Mouse (Mus musculus) liver, embryonic 15.5 days (tissue): ENCODE measurements at regions not wholly inside any gene's neighbourhood (a gene's known extent, or its start where the extent isn't known, plus 50 kb on each side); places are given as distances from the start of the nearest gene placed in this dataset.

Experiments used
- ATAC-seq: fragments of 200-750 bp; cut with Nextera tagmentation; 2 replicates; pipeline ENCODE4 v1.8.0; 2017; ENCODE audit warnings: moderate number of reproducible peaks, mild to moderate bottlenecking, moderate library complexity; ENCODE audit not compliant: insufficient read depth
- H3K27ac ChIP-seq: fragments of 300-500 bp; sonication (generic); replicated peaks from 2 replicates; pipeline ENCODE4 v1.5.1; 2015; ENCODE audit warnings: mild to moderate bottlenecking, inconsistent platforms
- H3K27me3 ChIP-seq: fragments of 300-500 bp; sonication (generic); 2 replicates; pipeline ENCODE4 v1.6.1; 2015; ENCODE audit warnings: mild to moderate bottlenecking, inconsistent platforms
- H3K36me3 ChIP-seq: fragments of 300-500 bp; sonication (generic); replicated peaks from 2 replicates; pipeline ENCODE4 v1.6.1; 2015; ENCODE audit warnings: moderate library complexity, mild to moderate bottlenecking, inconsistent platforms
- H3K4me1 ChIP-seq: fragments of 300-500 bp; sonication (generic); replicated peaks from 2 replicates; pipeline ENCODE4 v1.6.1; 2015; ENCODE audit warnings: inconsistent platforms
- H3K4me2 ChIP-seq: fragments of 300-500 bp; sonication (generic); 2 replicates; pipeline ENCODE4 v1.6.1; 2015; ENCODE audit warnings: moderate library complexity, mild to moderate bottlenecking, inconsistent platforms
- H3K4me3 ChIP-seq: fragments of 300-500 bp; sonication (generic); replicated peaks from 2 replicates; pipeline ENCODE4 v1.5.1; 2015; ENCODE audit warnings: mild to moderate bottlenecking, inconsistent platforms
- H3K9ac ChIP-seq: fragments of 300-500 bp; sonication (generic); 2 replicates; pipeline ENCODE4 v1.6.1; 2015; ENCODE audit warnings: moderate library complexity, mild to moderate bottlenecking, inconsistent platforms
- H3K9me3 ChIP-seq: fragments of 300-500 bp; sonication (generic); replicated peaks from 2 replicates; pipeline ENCODE4 v1.6.1; 2016; ENCODE audit warnings: inconsistent platforms
- WGBS: fragments of 180-500 bp; shearing (Covaris S2); methylation state at CpG from one replicate; pipeline ENCODE4 v1.1.7; 2015; ENCODE audit warnings: mixed read lengths; ENCODE audit not compliant: insufficient replicate concordance; 5-methylcytosine and 5-hydroxymethylcytosine counted together

DNA sequence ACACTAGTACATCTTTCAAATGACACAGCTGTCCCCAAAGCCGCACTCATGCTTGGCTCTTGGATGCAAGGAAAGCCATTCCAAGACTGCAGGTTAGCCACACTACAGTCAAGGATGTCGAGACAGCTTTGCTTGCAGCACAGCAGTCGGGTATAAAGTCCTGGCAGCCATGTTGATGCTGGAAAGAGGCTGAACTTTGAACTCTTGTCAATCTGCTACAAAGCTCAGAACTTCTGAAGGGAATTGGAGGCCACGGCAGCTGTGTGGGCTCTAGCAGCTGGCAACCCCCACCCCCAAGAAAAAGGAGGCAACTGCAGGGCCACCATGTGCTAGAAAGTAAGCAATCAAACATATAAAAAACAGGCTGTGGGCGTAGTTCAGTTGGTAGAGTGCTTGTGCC, 90.0 kb upstream of the Zcchc2 start:
- Histone ChIP-seq H3K27ac (no peak overlapping the region), H3K9ac (no peak overlapping the region), H3K4me1 (0 out of 2 replicates have a peak, but pooled peaks cover 3% of the 10 kb centered on the region), H3K36me3 (no peaks in the 10 kb centered on the region), H3K9me3 (no peaks in the 10 kb centered on the region), H3K4me2 (no peak overlapping the region), H3K4me3 (no peak overlapping the region), H3K27me3 (no peaks in the 10 kb centered on the region)
- WGBS: 52% methylated on average over 5 of the region's 5 CpGs
- no peak for ATAC-seq

- H3K4me1 ChIP-seq: 0 out of 2 replicates have a peak, but pooled peaks cover 3% of the 10 kb centered on the region
- H3K9ac ChIP-seq: no peak overlapping the region
- no peaks in the 10 kb centered on the region for H3K27me3 ChIP-seq
- no peak overlapping the region for H3K27ac ChIP-seq
- H3K4me2 ChIP-seq: no peak overlapping the region
- H3K36me3 ChIP-seq: no peaks in the 10 kb centered on the region
- H3K4me3 ChIP-seq: no peak overlapping the region
- no peak for ATAC-seq
- H3K9me3 ChIP-seq: no peaks in the 10 kb centered on the region
- 56% methylated on average over 7 of the region's 7 CpGs for WGBS
These were observed 89.3 kb upstream of the Zcchc2 start for GRCm38 (mm10) chr1:105900920-105901319.

- H3K9me3 ChIP-seq: no peaks in the 10 kb centered on the region
- 57% methylated on average over 8 of the region's 8 CpGs for WGBS
- H3K4me3 ChIP-seq: no peak overlapping the region
- H3K27me3 ChIP-seq: no peaks in the 10 kb centered on the region
- no peak overlapping the region for H3K9ac ChIP-seq
- 0 out of 2 replicates have a peak, but pooled peaks cover 5% of the 10 kb centered on the region for H3K4me1 ChIP-seq
- H3K27ac ChIP-seq: no peak overlapping the region
- no peaks in the 10 kb centered on the region for H3K36me3 ChIP-seq
- no peak overlapping the region for H3K4me2 ChIP-seq
- no peak for ATAC-seq
These were observed 86.7 kb upstream of the Zcchc2 start for GRCm38 (mm10) chr1:105903286-105904115.

DNA sequence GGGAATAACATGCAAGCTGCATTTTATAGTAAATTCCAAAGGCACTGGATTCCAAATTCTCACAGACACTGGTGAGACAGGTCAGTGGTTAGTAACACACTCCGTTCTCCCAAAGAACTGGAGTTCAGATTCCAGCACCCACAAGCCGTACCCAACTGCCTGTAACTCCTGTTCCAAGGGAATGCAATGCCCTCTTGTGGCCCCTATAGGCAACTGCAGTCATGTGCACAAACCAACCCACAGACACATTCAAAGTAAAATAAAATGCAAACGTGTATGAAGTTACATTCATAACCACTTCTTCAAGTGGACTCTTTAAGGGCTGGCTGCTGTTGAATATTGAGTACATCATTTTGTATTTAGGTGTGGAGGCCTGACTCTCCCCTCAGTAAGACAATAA, 85.5 kb upstream of the Zcchc2 start:
- Histone ChIP-seq H3K27ac (no peak overlapping the region), H3K27me3 (no peaks in the 10 kb centered on the region), H3K9ac (no peak overlapping the region), H3K4me2 (no peak overlapping the region), H3K4me3 (no peak overlapping the region), H3K4me1 (0 out of 2 replicates have a peak, but pooled peaks cover 5% of the 10 kb centered on the region), H3K36me3 (no peaks in the 10 kb centered on the region), H3K9me3 (no peaks in the 10 kb centered on the region)
- no peak for ATAC-seq
- 68% methylated on average over 3 of the region's 3 CpGs for WGBS

DNA sequence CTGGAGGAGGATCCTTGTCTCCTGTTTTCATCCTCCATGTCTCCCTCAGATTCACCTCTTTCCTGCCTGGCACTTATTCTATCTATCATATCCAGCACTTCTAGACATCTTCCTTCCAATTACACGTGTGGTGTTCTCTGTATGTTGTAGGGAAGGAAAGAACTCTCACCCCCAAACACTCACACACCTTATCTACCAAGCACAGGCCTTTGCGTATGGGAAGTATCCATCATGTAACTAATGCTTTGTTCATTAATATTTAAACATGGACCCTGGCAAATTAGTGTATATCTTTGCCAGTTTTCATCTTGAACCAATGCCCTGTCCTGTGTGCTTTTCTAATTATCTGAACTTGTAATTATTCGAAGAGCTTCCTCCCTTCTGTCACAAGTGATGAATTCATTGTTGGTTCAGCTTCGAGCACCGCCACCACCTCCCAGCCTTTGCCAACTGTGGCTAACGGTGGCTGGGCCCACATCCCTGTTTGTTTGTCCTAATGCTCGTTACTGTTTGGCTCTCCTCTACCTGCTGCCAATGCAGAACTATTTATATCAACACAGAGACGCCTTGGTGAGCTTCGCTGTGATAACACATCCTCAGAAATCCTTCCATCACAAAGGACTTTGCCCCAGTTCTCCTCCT, 84.3 kb upstream of the Zcchc2 start:
- Histone ChIP-seq H3K4me2 (no peak overlapping the region), H3K4me1 (0 out of 2 replicates have a peak, but pooled peaks cover 3% of the 10 kb centered on the region), H3K36me3 (no peaks in the 10 kb centered on the region), H3K27me3 (no peaks in the 10 kb centered on the region), H3K27ac (no peak overlapping the region), H3K9ac (no peak overlapping the region), H3K9me3 (no peaks in the 10 kb centered on the region), H3K4me3 (no peak overlapping the region)
- no peak for ATAC-seq
- WGBS: 48% methylated on average over 9 of the region's 9 CpGs

DNA sequence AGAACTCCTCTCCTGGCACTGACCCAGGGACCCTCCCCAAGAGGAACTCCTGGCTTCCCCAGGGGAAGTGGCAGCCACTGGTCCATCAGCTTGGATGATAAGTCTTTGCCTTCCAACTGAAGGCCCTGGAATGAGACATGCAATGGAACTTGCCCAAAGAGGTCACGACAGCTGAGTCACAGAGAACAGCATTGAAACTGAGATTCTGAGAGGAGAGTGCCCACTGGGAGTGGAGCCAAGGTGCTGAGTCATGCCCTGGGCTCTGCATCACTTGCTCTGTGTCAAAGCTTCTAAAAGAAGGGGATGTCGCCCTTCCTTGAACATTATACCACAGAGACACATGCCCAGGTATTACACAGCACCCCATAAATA, 83.8 kb upstream of the Zcchc2 start:
- Histone ChIP-seq H3K27ac (no peak overlapping the region), H3K4me3 (no peak overlapping the region)
- WGBS: 48% methylated on average over 2 of the region's 2 CpGs

DNA sequence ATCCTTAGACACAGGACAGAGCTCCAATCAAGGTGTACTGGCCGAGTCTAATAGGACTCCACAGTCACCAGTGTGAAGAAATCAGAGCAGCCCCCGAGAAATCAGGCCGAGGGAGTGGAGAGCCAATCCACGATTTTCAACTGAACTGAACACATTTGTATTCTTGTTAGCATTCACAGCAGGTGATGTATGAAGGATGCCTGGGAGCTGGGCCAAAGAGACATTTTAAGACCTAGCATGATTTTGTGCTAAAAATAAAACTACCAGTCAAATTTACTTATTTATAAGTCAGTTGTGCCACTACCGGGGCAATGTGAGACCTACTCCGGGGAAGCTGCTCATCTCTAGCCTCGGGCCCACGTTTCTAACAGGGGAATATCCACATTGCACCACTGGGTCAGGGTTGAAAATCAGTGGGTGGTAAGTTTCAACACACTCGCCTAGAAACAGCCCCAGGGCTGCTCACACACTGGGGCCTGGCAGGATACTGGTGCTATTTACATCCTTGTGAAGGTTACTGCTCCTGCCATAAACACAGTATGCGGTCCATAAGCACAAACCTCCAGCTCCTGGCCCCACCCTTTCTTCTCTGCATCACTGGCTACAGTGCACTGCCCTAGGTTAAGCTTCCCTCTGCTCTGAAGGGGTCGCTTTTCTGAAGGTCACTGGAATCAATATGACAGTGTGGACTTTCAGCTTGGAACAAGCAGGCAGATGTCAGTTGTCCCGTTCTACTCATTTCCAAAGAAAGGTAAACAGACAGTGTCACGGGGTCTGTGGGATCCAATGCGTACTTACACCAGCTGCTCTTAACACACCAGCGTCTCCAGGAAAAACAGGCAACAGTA, 82.0 kb upstream of the Zcchc2 start:
- WGBS: 43% methylated on average over 15 of the region's 15 CpGs
- no peak overlapping the region for H3K9ac ChIP-seq
- no peaks in the 10 kb centered on the region for H3K36me3 ChIP-seq
- no peak overlapping the region for H3K4me3 ChIP-seq
- H3K4me2 ChIP-seq: no peak overlapping the region
- 0 out of 2 replicates have a peak, but pooled peaks cover 3% of the 10 kb centered on the region for H3K4me1 ChIP-seq
- peak; percentile 90 for ATAC-seq
- peak overlapping the region; percentile 74 for H3K27ac ChIP-seq
- no peaks in the 10 kb centered on the region for H3K9me3 ChIP-seq
- H3K27me3 ChIP-seq: no peaks in the 10 kb centered on the region

More for the DNA sequence above, 83.8 kb upstream of the Zcchc2 start:
- H3K27me3 ChIP-seq: no peaks in the 10 kb centered on the region
- no peak overlapping the region for H3K9ac ChIP-seq
- H3K9me3 ChIP-seq: no peaks in the 10 kb centered on the region
- H3K4me2 ChIP-seq: no peak overlapping the region
- H3K4me1 ChIP-seq: 0 out of 2 replicates have a peak, but pooled peaks cover 3% of the 10 kb centered on the region
- ATAC-seq: no peak
- H3K36me3 ChIP-seq: no peaks in the 10 kb centered on the region

DNA sequence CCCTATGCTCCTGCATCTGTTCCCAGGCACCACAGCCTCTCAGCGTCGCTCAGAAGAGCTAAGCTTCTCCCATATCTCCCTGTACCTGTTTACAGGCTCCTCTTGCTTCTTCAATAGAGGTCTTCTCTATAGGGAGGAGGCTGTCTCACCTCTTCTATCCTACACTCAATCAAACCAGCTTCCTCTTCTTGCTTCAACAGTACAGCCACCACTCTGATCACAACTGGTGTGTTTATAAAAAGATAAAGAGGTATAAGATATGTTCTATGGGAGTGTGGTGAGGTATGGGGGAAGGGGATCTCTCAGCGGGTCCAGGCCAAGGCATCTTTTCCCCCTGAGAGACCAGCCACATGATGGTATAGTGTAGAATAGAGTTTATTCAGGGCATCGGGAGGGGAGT, 81.1 kb upstream of the Zcchc2 start:
- peak overlapping the region; percentile 65 for H3K27ac ChIP-seq
- H3K9me3 ChIP-seq: no peaks in the 10 kb centered on the region
- H3K4me1 ChIP-seq: 0 out of 2 replicates have a peak, but pooled peaks cover 3% of the 10 kb centered on the region
- no peak overlapping the region for H3K4me2 ChIP-seq
- no peak overlapping the region for H3K4me3 ChIP-seq
- no peak for ATAC-seq
- H3K9ac ChIP-seq: no peak overlapping the region
- WGBS: 57% methylated on average over 4 of the region's 4 CpGs
- no peaks in the 10 kb centered on the region for H3K27me3 ChIP-seq
- H3K36me3 ChIP-seq: no peaks in the 10 kb centered on the region

DNA sequence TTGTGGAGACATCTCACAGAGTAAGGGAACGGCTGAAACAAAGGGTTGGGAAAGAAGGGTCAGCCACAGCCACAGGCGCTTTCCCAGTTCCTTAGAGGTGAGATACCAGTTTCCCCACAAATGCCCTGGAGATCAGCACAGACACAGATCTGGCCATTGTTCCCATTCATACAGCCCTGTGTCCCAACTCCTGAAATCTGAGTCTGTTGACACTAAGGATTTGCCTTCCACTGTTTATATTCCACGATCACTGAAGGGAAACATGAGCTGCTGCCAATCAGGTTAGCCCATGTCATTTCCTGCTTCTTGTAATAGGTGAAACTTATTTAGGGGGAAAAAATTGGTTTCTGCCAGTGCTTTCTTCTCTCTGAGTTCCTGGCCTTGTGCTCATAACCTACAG, 78.5 kb upstream of the Zcchc2 start:
- Histone ChIP-seq H3K4me1 (0 out of 2 replicates have a peak, but pooled peaks cover 3% of the 10 kb centered on the region), H3K36me3 (no peaks in the 10 kb centered on the region), H3K9ac (no peak overlapping the region), H3K27ac (no peak overlapping the region), H3K27me3 (no peaks in the 10 kb centered on the region), H3K4me3 (no peak overlapping the region), H3K4me2 (no peak overlapping the region), H3K9me3 (no peaks in the 10 kb centered on the region)
- ATAC-seq: no peak
- WGBS: 50% methylated on average over 3 of the region's 3 CpGs

DNA sequence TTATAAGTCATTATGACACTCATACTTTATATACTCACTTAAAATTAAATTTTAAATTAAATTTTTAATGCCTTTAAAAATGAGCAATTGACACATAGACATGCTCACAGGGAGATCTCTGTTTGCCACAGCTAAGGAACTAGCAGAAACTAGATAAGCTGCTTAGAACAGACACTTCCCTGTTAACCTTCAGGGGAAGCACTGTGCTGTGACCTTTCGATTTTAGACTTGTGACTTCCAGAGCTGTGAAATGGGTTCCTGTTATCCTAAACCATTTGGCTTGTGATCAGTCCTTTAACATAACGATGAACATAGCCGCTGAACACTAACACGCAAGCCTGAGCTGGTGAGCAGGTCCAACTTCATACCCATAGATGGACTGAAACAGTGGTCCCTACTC, 68.4 kb upstream of the Zcchc2 start:
- Histone ChIP-seq H3K4me2 (no peak overlapping the region), H3K9me3 (no peaks in the 10 kb centered on the region), H3K27me3 (no peaks in the 10 kb centered on the region), H3K4me1 (0 out of 2 replicates have a peak, but pooled peaks cover 5% of the 10 kb centered on the region), H3K27ac (no peak overlapping the region), H3K4me3 (no peak overlapping the region), H3K9ac (no peak overlapping the region), H3K36me3 (no peaks in the 10 kb centered on the region)
- WGBS: 68% methylated on average over 4 of the region's 4 CpGs
- no peak for ATAC-seq

DNA sequence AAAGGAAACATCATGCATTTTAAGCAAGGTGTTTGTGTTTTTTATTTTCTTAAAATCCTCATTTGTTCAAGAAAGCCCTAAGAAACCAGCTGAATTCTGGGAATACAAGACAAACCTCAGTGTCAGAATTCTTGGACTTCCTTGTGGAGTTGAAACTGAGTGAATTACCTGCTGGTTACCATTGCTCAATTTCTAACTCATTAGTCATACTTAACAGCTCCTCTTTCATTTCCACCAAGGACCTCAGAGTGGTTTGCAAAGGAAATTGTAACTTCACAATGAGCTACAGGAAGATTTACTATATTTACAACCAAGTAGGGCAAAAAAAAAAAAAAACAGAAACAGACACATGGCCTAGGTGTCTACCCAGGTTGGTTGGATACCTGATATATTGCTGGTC, 67.6 kb upstream of the Zcchc2 start:
- H3K4me3 ChIP-seq: no peak overlapping the region
- H3K9me3 ChIP-seq: no peaks in the 10 kb centered on the region
- no peaks in the 10 kb centered on the region for H3K27me3 ChIP-seq
- no peak overlapping the region for H3K9ac ChIP-seq
- no peak overlapping the region for H3K4me2 ChIP-seq
- 0 out of 2 replicates have a peak, but pooled peaks cover 5% of the 10 kb centered on the region for H3K4me1 ChIP-seq
- H3K36me3 ChIP-seq: no peaks in the 10 kb centered on the region
- no peak for ATAC-seq
- no peak overlapping the region for H3K27ac ChIP-seq
